Mouse (Mus musculus) 3T3-L1 (cell line): ENCODE measurements around the gene Smarcb1.
A peak's percentile ranks its signal among the peaks of the same experiment; 100 is the strongest.
"Not testable (repeated sequence)": the region's sequence is repeated elsewhere in the genome, so short reads cannot be mapped to it uniquely, and the experiment has no call there.

ENCODE experiments used
- DNase-seq: peaks from one replicate; pipeline ENCODE4 v3.0.0-alpha.2; 2015; ENCODE audit warnings: low read depth, low spot score

The Smarcb1 gene

DNA sequence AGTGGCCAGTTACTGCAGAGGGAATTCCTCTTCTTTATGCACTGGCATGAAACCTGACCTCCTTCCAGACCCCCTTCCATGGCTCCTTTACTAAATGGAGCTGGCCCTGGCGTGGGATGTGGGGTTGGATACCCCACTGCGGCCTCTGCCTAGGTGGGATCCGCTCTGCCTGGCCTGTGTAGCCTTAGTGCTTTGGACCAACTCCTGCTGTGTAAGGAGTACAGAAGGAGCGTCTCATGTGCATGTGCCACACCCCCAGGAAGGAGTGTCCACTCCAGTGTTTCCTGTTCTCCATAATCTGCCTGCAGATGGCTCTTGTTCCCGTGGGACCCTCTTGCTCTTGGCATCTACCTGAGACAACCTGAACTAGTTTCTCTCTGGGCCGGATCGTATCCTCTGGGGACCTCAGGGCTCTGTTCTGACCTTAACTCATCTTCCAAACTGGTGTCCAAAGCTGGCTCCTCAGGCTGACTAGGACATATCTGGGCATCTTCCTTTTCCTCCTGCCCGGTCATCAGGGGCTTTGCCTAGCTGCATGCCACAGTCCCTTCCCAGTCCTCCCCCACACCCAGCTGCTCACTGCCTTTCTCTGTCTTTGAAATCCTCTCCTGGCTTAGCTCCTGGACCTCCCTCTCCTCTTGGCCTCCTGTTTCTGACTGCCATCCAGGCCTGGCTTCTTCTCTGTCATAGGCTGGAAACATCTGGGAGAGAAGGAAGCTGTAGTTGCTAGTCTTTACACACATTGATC is 31.8 kb downstream of the Smarcb1 start:
- peak; percentile 18 for DNase-seq

GRCm38 (mm10) chr10:75887504-75887903 is 33.9 kb downstream of the Smarcb1 start:
- DNase-seq = not testable (repeated sequence)

DNA sequence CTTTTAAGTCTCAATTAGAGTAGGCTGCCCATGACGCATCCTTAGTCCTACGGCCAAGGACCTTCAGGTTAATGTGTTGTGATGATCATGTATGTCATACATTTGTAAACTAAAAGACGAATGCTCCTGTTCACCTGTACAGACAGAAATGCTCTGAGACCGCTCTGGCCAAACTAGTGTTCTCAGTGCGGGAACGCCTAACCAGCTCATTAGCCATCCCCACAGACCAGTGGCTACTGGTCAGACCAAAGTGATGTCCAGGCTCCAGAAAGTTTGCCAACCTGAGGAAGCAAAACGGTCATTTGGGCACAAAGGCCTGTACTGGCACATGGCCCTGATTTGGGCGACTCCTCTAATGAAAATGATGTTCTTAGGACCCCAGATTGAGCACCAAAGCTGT is 36.7 kb downstream of the Smarcb1 start:
- no peak for DNase-seq

DNA sequence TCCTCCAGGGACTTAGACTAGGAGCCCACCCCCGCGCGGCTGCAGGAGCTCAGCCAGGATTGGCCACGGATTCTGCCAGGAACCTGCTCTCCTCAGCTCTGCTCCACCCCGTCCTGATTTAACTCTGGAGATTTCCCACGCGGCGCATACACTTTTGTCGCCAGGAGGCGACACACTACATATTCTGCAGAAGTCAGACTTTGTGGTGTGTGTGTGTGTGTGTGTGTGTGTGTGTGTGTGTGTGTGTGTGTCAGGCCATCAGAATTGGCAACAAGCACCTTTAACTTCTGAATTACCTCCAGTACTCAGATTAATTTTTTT is 38.2 kb downstream of the Smarcb1 start:
- DNase-seq = peak; percentile 64

DNA sequence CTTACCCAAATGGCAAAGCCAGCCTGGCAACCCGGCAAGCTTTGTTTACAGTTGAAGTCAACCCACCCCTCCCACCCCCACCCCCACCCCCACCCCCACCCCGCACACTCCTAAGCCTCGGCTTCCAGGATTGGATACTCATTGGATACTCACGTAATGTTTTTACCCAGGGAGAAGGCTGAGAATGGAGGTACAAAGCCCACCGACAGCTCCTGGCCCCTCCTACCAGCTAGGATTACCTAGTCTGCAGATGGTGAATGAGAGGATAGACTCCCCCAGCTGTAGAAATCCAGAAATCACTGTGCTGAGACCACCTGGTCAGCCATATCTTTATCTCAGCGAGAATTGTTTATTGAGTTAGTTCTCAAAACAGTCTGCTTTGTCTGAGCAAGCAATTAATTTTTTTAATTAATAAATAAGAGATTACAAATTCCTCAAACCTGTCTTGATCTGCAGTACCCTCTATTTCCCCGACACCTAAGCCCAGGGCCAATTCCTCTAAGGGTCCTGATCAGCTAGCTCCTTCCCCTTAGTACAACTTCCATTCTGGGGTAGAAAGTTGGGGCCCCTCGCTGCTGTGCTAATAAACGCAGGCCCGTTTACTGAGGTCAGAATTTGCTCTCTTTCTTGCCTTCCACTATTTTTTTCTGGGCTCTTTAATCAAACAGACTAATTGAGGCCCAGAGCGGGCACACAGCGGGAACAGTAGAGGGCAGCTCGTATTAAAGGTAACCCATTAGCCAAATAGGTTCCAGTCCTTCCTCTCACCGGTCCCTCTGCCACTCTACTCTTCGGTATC is 38.8 kb downstream of the Smarcb1 start:
- no peak for DNase-seq

GRCm38 (mm10) chr10:75881578-75882432 is 39.6 kb downstream of the Smarcb1 start:
- DNase-seq = no peak

DNA sequence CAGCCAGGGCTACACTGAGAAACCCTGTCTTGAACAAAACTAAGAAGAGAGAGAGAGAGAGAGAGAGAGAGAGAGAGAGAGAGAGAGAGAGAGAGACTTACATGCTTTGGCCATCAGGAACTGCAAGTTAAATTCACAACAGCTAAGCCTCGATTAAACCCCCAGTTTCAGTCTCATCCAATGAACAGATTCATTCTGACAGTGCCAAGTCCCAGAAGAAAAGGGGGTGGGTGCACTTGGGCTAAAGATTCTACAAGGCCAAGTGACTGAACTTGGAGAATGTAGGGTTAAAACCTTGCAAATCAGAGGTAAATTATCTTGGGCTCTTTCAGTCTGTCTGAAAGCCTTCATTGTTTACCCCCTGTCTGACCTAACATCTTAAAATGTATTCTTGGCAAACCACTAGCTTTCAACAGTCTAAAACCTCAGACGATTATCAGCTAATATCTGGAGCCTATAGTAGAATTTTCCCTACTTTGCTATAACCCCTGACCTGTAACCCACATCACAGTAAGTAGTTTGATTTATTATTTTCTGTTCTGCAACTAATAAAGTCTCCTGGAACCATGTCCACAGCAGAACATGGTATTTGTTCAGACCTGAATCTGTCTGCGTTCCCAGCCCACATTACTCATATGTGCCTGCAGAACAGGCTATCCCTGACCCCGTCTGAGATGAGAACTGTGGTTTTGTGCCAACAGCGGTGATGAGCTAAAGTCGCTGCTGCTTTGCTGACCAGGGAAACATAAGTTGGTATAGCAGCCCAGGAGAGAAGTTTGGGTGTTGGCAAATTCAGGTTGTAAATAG is 40.4 kb downstream of the Smarcb1 start:
- DNase-seq = peak; percentile 86

GRCm38 (mm10) chr10:75880351-75880750 is 41.1 kb downstream of the Smarcb1 start:
- DNase-seq = no peak

- DNase-seq = no peak
Observed at GRCm38 (mm10) chr10:75878836-75879235, 42.6 kb downstream of the Smarcb1 start.

- peak; percentile 15 for DNase-seq
Observed at GRCm38 (mm10) chr10:75873543-75874170, 47.8 kb downstream of the Smarcb1 start.

DNA sequence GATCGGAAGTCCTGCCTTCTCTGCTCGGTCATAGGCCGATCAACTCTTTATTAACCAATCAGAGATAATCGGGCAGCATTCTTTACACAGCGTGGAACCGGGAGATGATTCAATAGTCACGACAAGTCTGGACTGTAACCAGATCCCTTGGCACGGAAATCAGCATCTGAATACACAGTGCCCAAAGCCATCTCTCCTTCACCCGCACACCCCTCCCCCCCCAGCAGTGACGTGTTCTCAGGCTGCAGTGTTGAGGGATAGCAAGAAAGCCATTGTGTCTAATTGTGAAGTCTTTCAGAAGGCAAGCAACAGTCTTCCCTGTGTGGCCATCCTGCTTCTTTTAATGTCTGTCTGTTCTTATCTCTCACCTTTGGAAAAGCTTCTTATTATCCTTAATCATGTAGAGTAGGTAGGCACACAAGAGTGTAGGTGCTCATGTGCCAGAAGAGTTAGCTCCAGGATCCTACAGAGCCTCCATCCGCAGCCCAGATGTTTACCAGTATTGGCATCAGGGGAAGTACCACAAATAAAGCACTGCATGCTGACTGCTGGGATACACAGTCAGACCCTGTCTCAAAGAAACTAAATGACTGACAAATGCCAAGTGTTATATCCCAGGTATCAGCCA is 48.4 kb downstream of the Smarcb1 start:
- DNase-seq = peak; percentile 97

GRCm38 (mm10) chr10:75872025-75872914 is 49.1 kb downstream of the Smarcb1 start:
- no peak for DNase-seq

GRCm38 (mm10) chr10:75861587-75861986 is 59.8 kb downstream of the Smarcb1 start:
- DNase-seq = no peak

- no peak for DNase-seq
Observed at GRCm38 (mm10) chr10:75860746-75861145, 60.7 kb downstream of the Smarcb1 start.

- DNase-seq = peak; percentile 92
Observed at GRCm38 (mm10) chr10:75859786-75860470, 61.5 kb downstream of the Smarcb1 start, which contains the start of gene Mif. Gene Mif, minus strand, starts transcription at chr10:75860240.

GRCm38 (mm10) chr10:75859107-75859746 is 62.2 kb downstream of the Smarcb1 start:
- peak; percentile 50 for DNase-seq

DNA sequence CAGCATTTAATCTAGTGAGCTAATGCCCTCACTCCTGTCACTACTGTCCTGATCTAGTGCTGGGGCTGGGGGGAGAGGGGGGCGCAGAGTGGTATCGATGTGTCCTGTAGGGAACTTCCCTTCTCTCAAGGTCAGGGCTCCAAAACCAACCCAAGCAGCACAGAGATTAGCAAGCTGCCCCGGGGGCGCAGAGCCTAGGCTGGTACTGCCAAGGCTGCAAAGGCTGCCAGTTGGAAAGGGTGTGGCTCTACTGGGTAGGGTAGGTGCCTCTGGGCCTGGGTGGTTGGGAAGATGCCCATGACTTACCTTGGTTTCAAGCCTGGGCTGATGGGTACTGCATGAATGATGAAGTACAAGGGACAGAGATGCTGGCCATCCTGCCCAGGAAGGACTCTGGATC is 63.8 kb downstream of the Smarcb1 start:
- no peak for DNase-seq

DNA sequence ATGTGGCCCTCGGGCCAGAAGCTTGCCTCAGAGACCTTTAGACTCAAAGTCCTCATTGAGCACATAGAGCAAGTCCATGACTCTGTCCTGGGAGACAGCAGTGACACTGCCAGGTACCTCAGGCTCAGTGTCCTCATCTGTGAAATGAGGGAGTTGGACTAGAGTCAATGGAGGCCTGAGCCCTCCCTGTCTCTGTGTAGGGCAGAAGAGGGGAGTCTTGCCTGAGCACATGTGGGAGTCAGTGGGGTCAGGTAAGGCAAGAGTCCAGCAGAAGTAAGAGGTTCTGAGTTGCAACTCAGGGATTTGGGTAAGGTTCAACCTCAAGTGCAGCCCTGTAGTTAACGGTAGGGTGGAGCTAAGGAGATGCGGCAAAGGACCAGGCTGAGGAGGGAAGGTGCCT is 64.4 kb downstream of the Smarcb1 start:
- DNase-seq = no peak
